Mouse (Mus musculus) cerebellum, adult 2 months (tissue): ENCODE data around the gene Grik3. TPM values are rescaled to one million over a fixed set of nuclear protein-coding genes. Genes with fewer than 3 reads are reported as not detected.

Experiments used
- DNase-seq, 2 experiments: peaks; one replicate each; pipeline ENCODE4 v3.0.0; 2021
- H3K27ac ChIP-seq: fragments of 200-500 bp; 2 replicates; pipeline ENCODE4 v1.5.1; 2012; ENCODE audit warnings: low read length, control low read depth, inconsistent platforms; ENCODE audit not compliant: insufficient read depth
- H3K27me3 ChIP-seq: fragments of 200-500 bp; 2 replicates; pipeline ENCODE4 v1.6.1; 2012; ENCODE audit warnings: inconsistent platforms, mild to moderate bottlenecking, low read length, moderate library complexity; ENCODE audit not compliant: control insufficient read depth, insufficient read depth
- H3K4me1 ChIP-seq: fragments of 200-500 bp; 2 replicates; pipeline ENCODE4 v1.6.1; 2011; ENCODE audit warnings: low read length; ENCODE audit not compliant: control insufficient read depth, insufficient read depth
- H3K4me3 ChIP-seq: fragments of 200-500 bp; replicated peaks from 2 replicates; pipeline ENCODE3; 2011; ENCODE audit warnings: mild to moderate bottlenecking, low read depth, low read length, control low read depth; ENCODE audit not compliant: insufficient read depth
- CTCF ChIP-seq: fragments of 200-500 bp; IDR thresholded peaks from 2 replicates; pipeline ENCODE4 v1.5.1; 2011; ENCODE audit warnings: low read depth, mild to moderate bottlenecking, control low read depth, low read length, moderate library complexity, borderline replicate concordance; ENCODE audit not compliant: insufficient read depth
- POLR2A ChIP-seq: fragments of 200-500 bp; IDR thresholded peaks from 2 replicates; pipeline ENCODE4 v1.6.1; 2011; ENCODE audit warnings: low read length, control low read depth, borderline replicate concordance; ENCODE audit not compliant: insufficient read depth
- WGBS: fragments of 180-500 bp; shearing (Covaris S2); methylation state at CpG from one replicate; pipeline ENCODE4 v1.1.7; 2018; 5-methylcytosine and 5-hydroxymethylcytosine counted together
- polyA plus RNA-seq: library from polyadenylated mRNA; depleted of rRNA; stranded (reverse); fragments of >200 nt; gene quantifications from 2 replicates; pipeline ENCODE4 v1.2.3, GENCODE M21; 2012

Gene Grik3
- polyA plus RNA-seq, 1 experiment: 18.2 TPM

DNA sequence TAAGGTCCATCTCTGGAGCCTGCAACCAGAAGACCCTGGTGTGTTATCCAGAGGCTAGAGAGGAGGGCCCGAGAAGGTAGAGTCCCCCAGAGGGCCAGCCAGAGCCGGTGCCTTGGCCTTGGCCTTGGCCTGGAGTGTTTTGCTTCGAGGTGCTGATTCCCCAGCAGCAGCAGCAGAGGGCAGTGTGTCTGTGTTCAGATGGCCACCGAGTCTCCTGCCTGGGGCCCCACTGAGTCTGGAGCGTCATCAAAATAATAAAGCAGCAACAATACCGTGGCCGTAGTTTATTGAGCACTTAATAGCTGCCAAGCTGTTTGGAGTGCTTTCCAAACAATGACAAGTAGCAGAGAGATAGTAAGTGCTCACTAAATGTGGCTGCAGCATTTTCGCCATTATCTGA lies 5.0 kb downstream of the Grik3 start:
- Histone ChIP-seq H3K27ac (no peak overlapping the region), H3K4me3 (no peak overlapping the region), H3K27me3 (peaks cover 3% of the 10 kb centered on the region; the same call in 1 of the 2 replicates), H3K4me1 (no peaks in the 10 kb centered on the region)
- TF ChIP-seq POLR2A: no peak
- no peak for TF ChIP-seq CTCF
- DNase-seq: no peak
- 45% methylated on average over 8 of the region's 8 CpGs for WGBS

DNA sequence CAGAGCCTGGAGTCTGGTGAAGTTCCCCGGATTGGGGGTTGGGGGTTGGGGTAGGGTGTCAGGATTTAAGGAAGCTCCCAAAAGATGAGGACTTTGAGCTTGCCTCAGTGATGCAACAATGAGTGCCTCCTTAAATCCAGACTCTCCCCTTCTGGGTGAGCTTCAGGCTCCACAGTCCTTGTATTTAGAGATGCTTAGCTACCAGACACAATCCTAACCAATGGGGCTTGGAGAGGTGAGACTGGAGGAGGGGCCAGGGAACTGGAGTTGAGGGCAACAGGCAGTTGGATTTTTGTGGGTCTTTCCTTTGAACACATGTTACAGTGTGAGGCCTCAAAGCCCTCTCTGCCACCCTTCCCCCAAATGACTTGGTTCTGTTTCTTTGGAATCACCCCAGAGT lies 6.5 kb downstream of the Grik3 start:
- Histone ChIP-seq H3K27ac (no peak overlapping the region), H3K4me3 (no peak overlapping the region), H3K4me1 (no peaks in the 10 kb centered on the region), H3K27me3 (no peaks in the 10 kb centered on the region; the same call in 1 of the 2 replicates)
- no peak for TF ChIP-seq CTCF
- no peak for TF ChIP-seq POLR2A
- 46% methylated on average over 1 of the region's 1 CpGs for WGBS
- DNase-seq: no peak

DNA sequence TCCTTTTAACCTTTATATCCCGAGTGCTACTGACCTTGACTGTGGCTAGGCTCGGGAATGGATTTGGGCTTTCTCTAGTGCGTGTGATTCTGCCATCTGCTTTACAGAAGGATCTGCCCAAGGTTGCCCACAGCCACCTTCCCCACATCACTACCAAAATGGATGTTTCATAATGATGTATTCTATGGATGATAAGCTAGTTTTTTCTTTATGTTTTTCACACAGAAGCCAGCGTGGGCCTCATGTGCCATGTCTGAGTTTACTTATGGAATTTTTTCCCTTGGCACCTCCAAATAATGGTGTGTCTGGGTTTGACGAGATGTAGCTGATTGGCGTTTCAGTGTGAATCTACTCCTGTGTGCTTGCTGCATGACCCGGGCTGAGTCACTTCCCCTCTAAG lies 7.0 kb downstream of the Grik3 start:
- Histone ChIP-seq H3K27me3 (no peaks in the 10 kb centered on the region; the same call in 1 of the 2 replicates), H3K27ac (no peak overlapping the region), H3K4me1 (no peaks in the 10 kb centered on the region), H3K4me3 (no peak overlapping the region)
- no peak for DNase-seq
- TF ChIP-seq CTCF: no peak
- no peak for TF ChIP-seq POLR2A
- WGBS: 65% methylated on average over 7 of the region's 7 CpGs

DNA sequence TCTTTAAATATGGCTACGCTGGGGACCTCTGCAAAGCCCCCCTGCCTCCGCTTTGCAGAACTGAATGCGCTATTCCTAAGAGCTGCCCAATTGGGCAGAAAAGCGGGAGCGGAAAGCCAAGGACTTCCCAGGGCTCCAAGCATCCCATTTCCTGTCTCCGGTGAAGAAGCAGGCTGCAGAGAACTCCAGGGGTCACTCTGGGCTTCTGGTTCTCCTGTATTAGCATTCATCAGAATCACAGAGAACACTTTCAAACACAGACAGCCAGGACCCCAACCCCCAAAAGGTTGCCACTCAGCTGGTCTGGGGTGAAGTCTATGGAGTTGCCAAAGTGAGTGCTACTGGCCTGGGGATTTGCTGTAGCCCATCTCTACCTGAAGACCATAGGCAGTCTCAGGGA lies 8.4 kb downstream of the Grik3 start:
- Histone ChIP-seq H3K4me1 (no peaks in the 10 kb centered on the region), H3K27me3 (no peaks in the 10 kb centered on the region; the same call in 1 of the 2 replicates), H3K4me3 (no peak overlapping the region), H3K27ac (no peak overlapping the region)
- TF ChIP-seq CTCF (no peak), POLR2A (no peak)
- no peak for DNase-seq
- WGBS: 9% methylated on average over 6 of the region's 6 CpGs

GRCm38 (mm10) chr4:125502861-125503260 lies 12.4 kb downstream of the Grik3 start:
- Histone ChIP-seq H3K4me3 (no peak overlapping the region), H3K27me3 (no peaks in the 10 kb centered on the region; the same call in 1 of the 2 replicates), H3K4me1 (no peaks in the 10 kb centered on the region), H3K27ac (no peak overlapping the region)
- WGBS: 82% methylated on average over 8 of the region's 8 CpGs
- TF ChIP-seq POLR2A (no peak), CTCF (no peak)
- DNase-seq: no peak

DNA sequence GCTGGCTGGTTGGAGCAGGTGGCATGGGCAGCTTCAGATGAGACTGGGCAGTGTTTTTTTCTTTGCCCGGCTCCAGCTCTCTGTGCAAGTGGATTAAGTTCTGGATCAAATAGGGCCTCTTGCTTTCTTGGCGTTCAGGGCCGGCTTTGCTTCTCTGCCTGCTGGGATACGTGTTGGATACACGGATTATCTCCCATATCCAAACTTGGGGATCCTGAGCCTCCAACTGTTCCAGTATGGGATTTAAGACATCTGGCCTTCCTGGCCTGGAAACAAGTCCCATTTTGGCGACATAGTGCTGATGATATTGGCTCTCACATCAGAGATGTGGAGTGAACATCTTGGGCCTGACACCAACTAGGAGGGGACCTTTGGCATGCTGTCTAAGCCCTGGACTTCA lies 21.9 kb downstream of the Grik3 start:
- Histone ChIP-seq H3K27me3 (no peaks in the 10 kb centered on the region; the same call in 1 of the 2 replicates), H3K27ac (no peak overlapping the region), H3K4me1 (no peaks in the 10 kb centered on the region), H3K4me3 (no peak overlapping the region)
- no peak for DNase-seq
- TF ChIP-seq POLR2A: no peak
- TF ChIP-seq CTCF: no peak
- 11% methylated on average over 6 of the region's 6 CpGs for WGBS

- TF ChIP-seq POLR2A: no peak
- TF ChIP-seq CTCF: no peak
- H3K4me3 ChIP-seq: no peak overlapping the region
- H3K4me1 ChIP-seq: no peaks in the 10 kb centered on the region
- H3K27me3 ChIP-seq: no peaks in the 10 kb centered on the region; the same call in 1 of the 2 replicates
- no peak overlapping the region for H3K27ac ChIP-seq
- 23% methylated on average over 13 of the region's 13 CpGs for WGBS
- no peak for DNase-seq
Observed at GRCm38 (mm10) chr4:125515646-125516045, 25.1 kb downstream of the Grik3 start.

GRCm38 (mm10) chr4:125516612-125517011 lies 26.1 kb downstream of the Grik3 start:
- no peaks in the 10 kb centered on the region for H3K4me1 ChIP-seq
- no peak for TF ChIP-seq CTCF
- no peak for TF ChIP-seq POLR2A
- no peaks in the 10 kb centered on the region; the same call in 1 of the 2 replicates for H3K27me3 ChIP-seq
- DNase-seq: no peak
- H3K27ac ChIP-seq: no peak overlapping the region
- 27% methylated on average over 6 of the region's 6 CpGs for WGBS
- no peak overlapping the region for H3K4me3 ChIP-seq
